Mouse (Mus musculus) urinary bladder, postnatal 25 days (tissue): Measurements from ENCODE around the gene Ica1l.

Experiments
- DNase-seq: peaks from one replicate; pipeline ENCODE4 v3.0.0; 2022; ENCODE audit warnings: low spot score

Gene Ica1l

GRCm38 (mm10) chr1:59966171-59966785, 76.7 kb downstream of the Ica1l start:
- DNase-seq, result no peak

- no peak for DNase-seq
Observed at GRCm38 (mm10) chr1:59959941-59960340, 83.0 kb downstream of the Ica1l start.

GRCm38 (mm10) chr1:59957206-59957605, 85.8 kb downstream of the Ica1l start:
- DNase-seq, result no peak

- DNase-seq, result no peak
Observed at GRCm38 (mm10) chr1:59947509-59947908, 95.5 kb downstream of the Ica1l start.

- DNase-seq, result no peak
Observed at GRCm38 (mm10) chr1:59945969-59946368, 97.0 kb downstream of the Ica1l start.

GRCm38 (mm10) chr1:59943825-59944224, 99.2 kb downstream of the Ica1l start:
- DNase-seq, result peak; percentile 9

GRCm38 (mm10) chr1:59942057-59942790, 100.8 kb downstream of the Ica1l start:
- DNase-seq, result no peak

GRCm38 (mm10) chr1:59941063-59941462, 101.9 kb downstream of the Ica1l start:
- no peak for DNase-seq

- DNase-seq, result no peak
Observed at GRCm38 (mm10) chr1:59932991-59933390, 110.0 kb downstream of the Ica1l start.
